13 mouse cellular contexts compared by ENCODE assay signal in the genomic region with DNA sequence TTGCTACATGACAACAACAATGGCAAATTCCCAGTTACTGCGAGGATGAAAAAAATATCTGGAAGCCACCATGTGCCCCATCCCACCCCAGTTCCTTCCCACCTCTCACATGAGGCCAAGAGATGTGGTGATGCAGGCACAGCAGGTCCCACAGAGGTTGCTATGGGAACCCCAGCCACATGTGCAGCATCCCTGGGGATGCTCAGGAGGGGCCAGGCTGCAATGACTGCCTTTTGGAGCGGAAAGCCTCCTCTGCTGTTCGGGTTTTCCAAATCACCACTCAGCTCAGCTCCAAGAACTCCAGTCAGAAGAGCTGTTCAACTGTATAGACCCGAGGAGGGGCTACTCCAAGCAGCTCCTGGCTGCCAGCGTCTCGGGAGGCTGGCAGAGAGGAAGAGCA.
A peak's percentile ranks its signal among the peaks of the same experiment; 100 is the strongest.
DNase-seq lines count a peak whose midpoint lies in the region; ATAC-seq and TF ChIP-seq lines count a peak whose summit lies in the region.
"Had no signal": no experiment of that assay in that cellular context is flagged by ENCODE, and none has a peak within 500 bp of the region (broad histone marks: within the 10 kb centered on the region; RNA-seq: fewer than 3 reads in every experiment).

No protein-coding gene starts in this region.

- intact Hi-C loops in left cerebral cortex, postnatal 4 days (cut with DNase I), result no loop called here

- no peaks in the 10 kb centered on the region for H3K36me3 ChIP-seq in hindbrain, embryonic 15.5 days
- H3K36me3 ChIP-seq: liver, embryonic 15.5 days had no signal

- no peaks in the 10 kb centered on the region for H3K9me3 ChIP-seq in hindbrain, embryonic 15.5 days
- H3K9me3 ChIP-seq: liver, embryonic 15.5 days had no signal

- no peak for TF ChIP-seq CTCF in olfactory bulb, adult 2 months (IDR thresholded peaks at IDR 0.05; ENCODE audit: insufficient read depth, low read depth, low read length)

- no peak overlapping the region for H3K9ac ChIP-seq in hindbrain, embryonic 15.5 days
- H3K9ac ChIP-seq: liver, embryonic 15.5 days had no signal

- peak overlapping the region; percentile 68 for H3K27ac ChIP-seq in hindbrain, embryonic 15.5 days (replicated peaks)
- H3K27ac ChIP-seq in olfactory bulb, adult 2 months (ENCODE audit: insufficient read depth, low read depth, low read length), result peak overlapping the region; percentile 68
- H3K27ac ChIP-seq: kidney, postnatal 0 days; liver, embryonic 15.5 days had no signal

- 19% methylated on average over 6 of the region's 6 CpGs for WGBS in hindbrain, embryonic 15.5 days
- 17% methylated on average over 6 of the region's 6 CpGs for WGBS in olfactory bulb, adult 2 months

- no peak overlapping the region for H3K4me3 ChIP-seq in hindbrain, embryonic 15.5 days
- H3K4me3 ChIP-seq in olfactory bulb, adult 2 months (ENCODE audit: insufficient read depth, low read depth, low read length), result no peak overlapping the region; the same call in 1 of the 2 replicates
- H3K4me3 ChIP-seq: liver, embryonic 15.5 days had no signal

- no peak for TF ChIP-seq POLR2A in olfactory bulb, adult 2 months (IDR thresholded peaks at IDR 0.05; ENCODE audit: insufficient read depth, low read depth, low read length)

- ATAC-seq in hindbrain, embryonic 15.5 days (ENCODE audit: low FRiP score, low read depth), result peak; percentile 65

- H3K4me2 ChIP-seq in hindbrain, embryonic 15.5 days, result no peak overlapping the region
- H3K4me2 ChIP-seq: liver, embryonic 15.5 days had no signal

- peak; percentile 21 for DNase-seq in cerebellum, adult 9-11 months
- DNase-seq in cerebellum, adult 18-20 months, result no peak
- peak; percentile 55 for DNase-seq in left cerebral cortex, postnatal 4 days
- no peak for DNase-seq in left cerebral cortex, adult 9 months (ENCODE audit: low spot score in 2 of 2)
- no peak for DNase-seq in ovary, postnatal 10 days (ENCODE audit: low spot score)
- DNase-seq in spleen, adult 18-20 months, result no peak
- DNase-seq: adrenal gland, postnatal 36 days; cerebellum, adult 2 months; lung, postnatal 4 days had no signal

- H3K4me1 ChIP-seq in hindbrain, embryonic 15.5 days (replicated peaks), result peaks cover 50% of the 10 kb centered on the region
- peaks cover 29% of the 10 kb centered on the region for H3K4me1 ChIP-seq in olfactory bulb, adult 2 months (ENCODE audit: control insufficient read depth, insufficient read depth, low read length)

- H3K27me3 ChIP-seq in hindbrain, embryonic 15.5 days, result no peaks in the 10 kb centered on the region
- H3K27me3 ChIP-seq: liver, embryonic 15.5 days had no signal

Comparison
In these comparisons a context has a peak if more than half of its experiments do, and no peak if none do; other contexts are left out.
1. DNase-seq: peak in cerebellum, adult 9-11 months (single experiment) and left cerebral cortex, postnatal 4 days (single experiment); none in cerebellum, adult 18-20 months (0 of 2), left cerebral cortex, adult 9 months (0 of 2), ovary, postnatal 10 days (single experiment) and spleen, adult 18-20 months (0 of 2).